Mouse (Mus musculus) embryonic facial prominence, embryonic 12.5 days (tissue): ENCODE measurements around the gene Obox1. TPM values are rescaled to one million over a fixed set of nuclear protein-coding genes. Genes with fewer than 3 reads are reported as not detected.
"Not testable (repeated sequence)": the region's sequence is repeated elsewhere in the genome, so short reads cannot be mapped to it uniquely, and the experiment has no call there.

Experiments
- ATAC-seq: fragments of 200-750 bp; cut with Nextera tagmentation; 2 replicates; pipeline ENCODE4 v1.8.0; 2017; ENCODE audit not compliant: insufficient number of reproducible peaks, insufficient read depth, low FRiP score, low TSS enrichment
- H3K27ac ChIP-seq: fragments of 300-500 bp; sonication (generic); 2 replicates; pipeline ENCODE4 v1.5.1; 2016; ENCODE audit warnings: mild to moderate bottlenecking
- H3K27me3 ChIP-seq: fragments of 300-500 bp; sonication (generic); 2 replicates; pipeline ENCODE4 v1.6.1; 2016; ENCODE audit warnings: mild to moderate bottlenecking, moderate library complexity
- H3K36me3 ChIP-seq: fragments of 300-500 bp; sonication (generic); 2 replicates; pipeline ENCODE4 v1.6.1; 2016; ENCODE audit warnings: mild to moderate bottlenecking
- H3K4me1 ChIP-seq: fragments of 300-500 bp; sonication (generic); 2 replicates; pipeline ENCODE4 v1.6.1; 2016
- H3K4me2 ChIP-seq: fragments of 300-500 bp; sonication (generic); replicated peaks from 2 replicates; pipeline ENCODE4 v1.6.1; 2016; ENCODE audit warnings: mild to moderate bottlenecking, moderate library complexity
- H3K4me3 ChIP-seq: fragments of 300-500 bp; sonication (generic); 2 replicates; pipeline ENCODE4 v1.5.1; 2016; ENCODE audit warnings: mild to moderate bottlenecking
- H3K9ac ChIP-seq: fragments of 300-500 bp; sonication (generic); 2 replicates; pipeline ENCODE4 v1.6.1; 2016; ENCODE audit warnings: mild to moderate bottlenecking, moderate library complexity
- H3K9me3 ChIP-seq: fragments of 300-500 bp; sonication (generic); 2 replicates; pipeline ENCODE4 v1.6.1; 2016; ENCODE audit warnings: mild to moderate bottlenecking, moderate library complexity
- WGBS: fragments of 180-500 bp; shearing (Covaris S2); methylation state at CpG from one replicate; pipeline ENCODE4 v1.1.7; 2016; 5-methylcytosine and 5-hydroxymethylcytosine counted together
- polyA plus RNA-seq: library from polyadenylated mRNA; unstranded; fragments of >200 nt; fragmentation: Nextera tagmentation; extraction: Ambion mirVana; gene quantifications from 2 replicates; pipeline ENCODE4 v1.2.1, GENCODE M21; 2016

Obox1 gene
- not detected in 2 replicates for polyA plus RNA-seq

DNA sequence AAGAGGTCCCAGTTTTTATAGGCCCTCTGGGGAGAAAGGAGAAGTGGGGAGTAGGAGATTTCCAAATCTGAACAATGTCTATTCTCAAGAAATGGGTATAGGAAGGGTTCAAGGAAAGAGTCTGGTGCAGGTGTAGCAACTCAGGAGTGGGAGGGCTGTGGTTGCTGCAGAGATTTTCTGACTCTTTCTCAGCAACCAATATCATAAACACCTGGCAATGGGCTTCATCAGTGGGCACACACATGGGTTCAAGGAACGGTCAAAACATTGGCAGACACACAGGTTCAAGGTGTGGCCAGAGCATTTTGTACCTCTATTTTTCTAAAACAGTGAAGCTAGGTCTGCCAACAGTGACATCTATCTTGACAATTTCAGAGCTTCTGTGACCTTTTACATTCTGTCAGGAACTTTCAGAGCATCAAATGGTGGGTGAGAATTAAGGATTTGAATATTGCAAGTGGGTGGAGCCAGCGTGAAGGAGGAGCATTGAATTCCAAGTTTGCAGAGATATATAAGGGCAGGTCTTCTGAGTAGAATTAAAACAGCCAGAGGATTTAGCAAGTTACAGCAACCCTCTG lies at the start of gene Obox1, which contains the start of gene Obox2:
Gene Obox1 (plus strand): TSS at position 528 of the 578 bp plus-strand sequence.
Gene Obox2 (plus strand): TSS at position 301 of the 578 bp plus-strand sequence.
- no CpG with 5 or more reads among the region's 2 CpGs for WGBS

DNA sequence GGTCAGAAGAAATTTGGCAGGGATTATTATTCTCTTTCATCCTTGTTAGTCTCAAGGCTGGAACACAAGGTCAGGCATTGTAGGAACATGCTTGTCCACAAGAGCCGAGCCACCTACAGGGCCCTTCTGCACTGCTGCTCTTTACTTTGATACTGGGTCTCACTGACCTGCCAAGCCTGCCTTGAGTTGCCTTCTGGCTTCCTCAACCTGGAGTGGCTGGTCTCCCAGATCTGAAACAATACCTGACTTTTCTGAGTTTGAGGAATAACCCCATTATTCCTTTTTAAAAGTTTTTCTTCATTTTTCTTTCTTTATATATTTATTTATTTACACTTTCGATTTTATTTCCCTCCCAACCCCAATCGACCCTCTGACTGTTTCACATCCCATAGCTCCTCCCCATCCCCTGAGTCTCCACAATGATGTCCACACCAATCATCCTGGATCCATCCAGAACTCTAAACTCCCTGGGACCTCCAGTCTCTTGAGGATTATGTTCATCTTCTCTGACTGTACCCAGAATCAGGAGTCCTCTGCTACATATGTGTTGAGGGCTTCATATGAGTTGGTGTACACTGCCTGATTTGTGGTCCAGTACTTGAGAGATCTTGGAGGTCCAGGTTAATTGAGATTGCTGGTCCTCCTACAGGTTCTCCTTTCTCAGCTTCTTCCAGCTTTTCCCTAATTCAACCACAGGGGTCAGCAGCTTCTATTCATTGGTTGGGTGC lies 10.6 kb downstream of the Obox1 start:
- H3K4me1 ChIP-seq, H3K4me2 ChIP-seq, H3K27ac ChIP-seq, ATAC-seq, H3K4me3 ChIP-seq, H3K9ac ChIP-seq, H3K36me3 ChIP-seq, H3K27me3 ChIP-seq: not testable (repeated sequence)
- 69% methylated on average over 3 of the region's 3 CpGs for WGBS
- peaks cover 17% of the 10 kb centered on the region for H3K9me3 ChIP-seq

More for the DNA sequence above, at the start of gene Obox1, which contains the start of gene Obox2:
- H3K4me1 ChIP-seq, H3K27me3 ChIP-seq, H3K36me3 ChIP-seq, H3K9ac ChIP-seq, H3K4me2 ChIP-seq, H3K4me3 ChIP-seq, H3K27ac ChIP-seq, H3K9me3 ChIP-seq, ATAC-seq: not testable (repeated sequence)

DNA sequence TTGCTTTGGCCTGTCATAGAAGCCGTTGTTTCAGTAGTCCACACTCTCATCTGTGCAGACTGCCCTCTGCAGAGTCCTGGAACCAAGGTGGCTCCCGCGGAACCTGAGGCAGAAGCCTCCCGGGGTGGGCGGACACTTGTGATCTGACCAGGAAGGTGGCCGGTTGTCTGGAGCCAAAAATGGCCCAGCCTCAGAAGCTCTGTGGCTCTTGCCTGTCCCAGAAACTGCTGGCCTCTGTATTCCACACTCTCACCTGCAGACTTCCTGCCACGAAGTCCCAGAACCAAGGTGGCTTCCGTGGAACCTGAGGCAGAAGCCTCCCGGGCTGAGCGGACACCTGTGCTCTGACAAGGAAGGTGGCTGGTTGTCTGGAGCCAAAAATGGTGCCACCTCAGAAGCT lies 18.1 kb downstream of the Obox1 start:
- not testable (repeated sequence) for H3K27me3 ChIP-seq, H3K9me3 ChIP-seq, H3K4me3 ChIP-seq, ATAC-seq, H3K36me3 ChIP-seq, H3K4me2 ChIP-seq, H3K27ac ChIP-seq, H3K9ac ChIP-seq, H3K4me1 ChIP-seq
- 89% methylated on average over 10 of the region's 10 CpGs for WGBS

DNA sequence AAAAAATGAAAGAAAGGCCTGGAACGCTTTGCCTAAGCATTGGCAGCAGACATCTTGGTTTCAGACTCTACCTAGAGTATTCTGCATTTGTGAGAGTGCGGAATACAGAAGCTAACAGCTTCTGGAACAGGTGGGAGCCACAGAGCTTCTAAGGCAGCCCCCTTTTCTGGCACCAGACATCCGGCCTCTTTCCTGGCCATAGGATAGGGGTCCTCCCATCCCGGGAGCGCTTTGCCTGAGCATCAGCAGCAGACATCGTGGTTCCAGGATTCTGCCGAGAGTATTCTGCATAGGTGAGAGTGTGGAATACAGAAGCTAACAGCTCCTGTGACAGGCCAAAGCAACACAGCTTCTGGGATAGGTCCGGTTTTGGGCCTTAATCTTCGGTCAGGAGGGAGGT lies 29.3 kb downstream of the Obox1 start:
- 87% methylated on average over 9 of the region's 9 CpGs for WGBS
- H3K4me3 ChIP-seq = not testable (repeated sequence)

DNA sequence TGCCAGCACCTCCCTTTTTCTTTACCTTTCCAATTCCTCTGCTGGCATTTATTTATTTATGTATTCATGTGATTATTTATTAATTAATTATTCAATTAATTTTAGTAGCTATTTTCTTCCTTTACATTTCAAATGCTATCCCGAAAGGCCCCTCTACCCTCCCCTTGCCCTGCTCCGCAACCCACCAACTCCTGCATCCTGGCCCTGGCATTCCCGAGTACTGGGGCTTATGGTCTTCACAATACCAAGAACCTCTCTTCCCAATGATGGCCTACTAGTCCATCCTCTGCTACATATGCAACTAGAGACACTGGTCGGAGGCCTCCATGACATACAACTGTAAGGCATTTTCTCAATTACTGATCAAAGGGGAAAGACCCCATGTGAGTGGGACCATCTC lies 36.8 kb downstream of the Obox1 start:
- H3K27me3 ChIP-seq, H3K4me3 ChIP-seq, H3K4me1 ChIP-seq, H3K36me3 ChIP-seq, H3K9ac ChIP-seq, H3K4me2 ChIP-seq, H3K9me3 ChIP-seq, ATAC-seq, H3K27ac ChIP-seq: not testable (repeated sequence)
- WGBS = 84% methylated on average over 4 of the region's 4 CpGs

More for the DNA sequence above, 29.3 kb downstream of the Obox1 start:
- not testable (repeated sequence) for H3K27me3 ChIP-seq, H3K9ac ChIP-seq, H3K27ac ChIP-seq, H3K36me3 ChIP-seq, H3K4me2 ChIP-seq, ATAC-seq, H3K4me1 ChIP-seq
- H3K9me3 ChIP-seq = peaks cover 14% of the 10 kb centered on the region

DNA sequence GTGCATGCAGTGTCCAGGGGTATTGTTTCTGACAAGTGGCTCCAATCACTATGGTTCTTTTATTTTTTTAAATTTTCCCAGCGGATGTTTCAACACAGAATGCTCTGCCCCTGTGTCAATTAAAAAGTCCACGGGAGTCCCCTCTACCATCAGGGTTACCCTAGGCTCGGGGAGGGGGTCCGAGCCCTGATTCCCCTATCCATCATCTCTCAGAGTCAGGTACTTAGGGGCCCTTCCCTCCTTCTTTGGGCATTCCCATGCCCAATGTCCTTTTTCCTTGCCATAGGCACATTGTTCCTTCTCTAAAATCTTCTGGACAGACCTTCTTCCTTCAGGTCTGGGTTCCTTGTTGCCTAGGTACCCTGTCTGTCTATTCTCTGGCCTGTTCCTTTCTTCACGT lies 120.7 kb downstream of the Obox1 start:
- not testable (repeated sequence) for H3K4me3 ChIP-seq, H3K27ac ChIP-seq, ATAC-seq, H3K9ac ChIP-seq, H3K9me3 ChIP-seq, H3K36me3 ChIP-seq, H3K4me2 ChIP-seq, H3K27me3 ChIP-seq, H3K4me1 ChIP-seq
- WGBS = 76% methylated on average over 5 of the region's 5 CpGs

Other genes starting within 250 kb of the Obox1 start
- not detected in 2 replicates for gene Obox2, start 227 bp upstream of the Obox1 start, polyA plus RNA-seq